Mouse (Mus musculus): ENCODE measurements around the gene C2cd4c. TPM values are rescaled to one million over a fixed set of nuclear protein-coding genes. Genes with fewer than 3 reads are reported as not detected.

The C2cd4c gene
- total RNA-seq, 2 experiments from 2014 or later: 0.11 to 0.12 TPM

GRCm38 (mm10) chr10:79615860-79616259 is 2.0 kb upstream of the C2cd4c start:
- DNase-seq: no peak
- intact Hi-C loops (cut with DNase I; ENCODE audit: low total_unique reads): no loop called here

- intact Hi-C loops (cut with DNase I; ENCODE audit: low total_unique reads): no loop called here
- no peak for DNase-seq
These were observed 449 bp upstream of the C2cd4c start for GRCm38 (mm10) chr10:79614305-79614643.

- intact Hi-C loops (cut with DNase I; ENCODE audit: low total_unique reads): no loop called here
- peak; percentile 38 for DNase-seq
These were observed 1.4 kb downstream of the C2cd4c start for GRCm38 (mm10) chr10:79612192-79613135.

- intact Hi-C loops (cut with DNase I; ENCODE audit: low total_unique reads): no loop called here
- DNase-seq: no peak
These were observed 2.5 kb downstream of the C2cd4c start for GRCm38 (mm10) chr10:79611296-79611695.

GRCm38 (mm10) chr10:79609276-79609675 is 4.5 kb downstream of the C2cd4c start:
- DNase-seq: no peak
- intact Hi-C loops (cut with DNase I; ENCODE audit: low total_unique reads): no loop called here

- no peak for DNase-seq
These were observed 5.9 kb downstream of the C2cd4c start for GRCm38 (mm10) chr10:79607892-79608291.

GRCm38 (mm10) chr10:79606537-79606936 is 7.3 kb downstream of the C2cd4c start:
- intact Hi-C loops (cut with DNase I; ENCODE audit: low total_unique reads): no loop called here

More at GRCm38 (mm10) chr10:79607892-79608291, 5.9 kb downstream of the C2cd4c start:
- intact Hi-C loops (cut with DNase I; ENCODE audit: low total_unique reads): no loop called here

GRCm38 (mm10) chr10:79597936-79598230 is 15.9 kb downstream of the C2cd4c start:
- intact Hi-C loops (cut with DNase I; ENCODE audit: low total_unique reads): loop anchor here (5.0 kb wide), 2 partner anchors 49 to 64 kb away; partner anchors contain the start of genes Madcam1 and Odf3l2
- DNase-seq: no peak

More at GRCm38 (mm10) chr10:79606537-79606936, 7.3 kb downstream of the C2cd4c start:
- no peak for DNase-seq

GRCm38 (mm10) chr10:79597051-79597935 is 16.5 kb downstream of the C2cd4c start:
- DNase-seq: no peak
- intact Hi-C loops (cut with DNase I; ENCODE audit: low total_unique reads): loop anchor here (5.0 kb wide), 2 partner anchors 50 to 65 kb away; partner anchors contain the start of genes Madcam1 and Odf3l2

- intact Hi-C loops (cut with DNase I; ENCODE audit: low total_unique reads): loop anchor here (5.0 kb wide), 2 partner anchors 52 to 67 kb away; partner anchors contain the start of genes Madcam1 and Odf3l2
- DNase-seq: no peak
These were observed 18.3 kb downstream of the C2cd4c start for GRCm38 (mm10) chr10:79595590-79595929.

- peak; percentile 55 for DNase-seq
- intact Hi-C loops (cut with DNase I; ENCODE audit: low total_unique reads): loop anchor here (5.0 kb wide), 2 partner anchors 52 to 67 kb away; partner anchors contain the start of genes Madcam1 and Odf3l2
These were observed 18.8 kb downstream of the C2cd4c start for GRCm38 (mm10) chr10:79594872-79595589.

- intact Hi-C loops (cut with DNase I; ENCODE audit: low total_unique reads): no loop called here
These were observed 19.7 kb downstream of the C2cd4c start for GRCm38 (mm10) chr10:79594111-79594510.

GRCm38 (mm10) chr10:79590702-79591101 is 23.1 kb downstream of the C2cd4c start:
- no peak for DNase-seq
- intact Hi-C loops (cut with DNase I; ENCODE audit: low total_unique reads): no loop called here

More at GRCm38 (mm10) chr10:79594111-79594510, 19.7 kb downstream of the C2cd4c start:
- DNase-seq: no peak

GRCm38 (mm10) chr10:79587752-79588126 is 26.1 kb downstream of the C2cd4c start:
- intact Hi-C loops (cut with DNase I; ENCODE audit: low total_unique reads): no loop called here

GRCm38 (mm10) chr10:79587061-79587751 is 26.6 kb downstream of the C2cd4c start, which contains the start of gene Theg:
Theg (minus strand) TSS chr10:79587331.
- intact Hi-C loops (cut with DNase I; ENCODE audit: low total_unique reads): no loop called here
- no peak for DNase-seq

More at GRCm38 (mm10) chr10:79587752-79588126, 26.1 kb downstream of the C2cd4c start:
- no peak for DNase-seq

GRCm38 (mm10) chr10:79586243-79586642 is 27.6 kb downstream of the C2cd4c start:
- DNase-seq: no peak
- intact Hi-C loops (cut with DNase I; ENCODE audit: low total_unique reads): no loop called here

GRCm38 (mm10) chr10:79585723-79586122 is 28.1 kb downstream of the C2cd4c start:
- intact Hi-C loops (cut with DNase I; ENCODE audit: low total_unique reads): no loop called here

GRCm38 (mm10) chr10:79585136-79585535 is 28.7 kb downstream of the C2cd4c start:
- DNase-seq: no peak
- intact Hi-C loops (cut with DNase I; ENCODE audit: low total_unique reads): no loop called here

More at GRCm38 (mm10) chr10:79585723-79586122, 28.1 kb downstream of the C2cd4c start:
- no peak for DNase-seq

- no peak for DNase-seq
- intact Hi-C loops (cut with DNase I; ENCODE audit: low total_unique reads): no loop called here
These were observed 29.4 kb downstream of the C2cd4c start for GRCm38 (mm10) chr10:79584426-79584825.

Data from gastrocnemius, postnatal 14 days (tissue).